Mouse (Mus musculus): ENCODE results near the gene Tcte2.
"Not testable (repeated sequence)": the region's sequence is repeated elsewhere in the genome, so short reads cannot be mapped to it uniquely, and the experiment has no call there.

Tcte2 gene

GRCm38 (mm10) chr17:13687086-13687485 is 74.5 kb downstream of the Tcte2 start:
- intact Hi-C loops (cut with DNase I), result no loop called here

GRCm38 (mm10) chr17:13685621-13686020 is 76.0 kb downstream of the Tcte2 start:
- intact Hi-C loops (cut with DNase I), result no loop called here

GRCm38 (mm10) chr17:13684256-13684655 is 77.4 kb downstream of the Tcte2 start:
- intact Hi-C loops (cut with DNase I), result loop anchor here (5.0 kb wide), 1 partner anchor 78 kb away; the partner anchor contains the start of genes Afdn and Tcte2

- intact Hi-C loops (cut with DNase I), result loop anchor here (5.0 kb wide), 1 partner anchor 79 kb away; the partner anchor contains the start of genes Afdn and Tcte2
Measured at GRCm38 (mm10) chr17:13683411-13684174, 78.0 kb downstream of the Tcte2 start.

- intact Hi-C loops (cut with DNase I), result loop anchor here (5.0 kb wide), 1 partner anchor 79 kb away; the partner anchor contains the start of genes Afdn and Tcte2
Measured at GRCm38 (mm10) chr17:13683027-13683410, 78.6 kb downstream of the Tcte2 start.

GRCm38 (mm10) chr17:13682378-13683026 is 79.1 kb downstream of the Tcte2 start:
- intact Hi-C loops (cut with DNase I), result loop anchor here (5.0 kb wide), 1 partner anchor 80 kb away; the partner anchor contains the start of genes Afdn and Tcte2

- intact Hi-C loops (cut with DNase I), result loop anchor here (5.0 kb wide), 1 partner anchor 81 kb away; the partner anchor contains the start of genes Afdn and Tcte2
Measured at GRCm38 (mm10) chr17:13681686-13682085, 79.9 kb downstream of the Tcte2 start.

GRCm38 (mm10) chr17:13681126-13681525 is 80.5 kb downstream of the Tcte2 start:
- intact Hi-C loops (cut with DNase I), result loop anchor here (5.0 kb wide), 1 partner anchor 81 kb away; the partner anchor contains the start of genes Afdn and Tcte2

GRCm38 (mm10) chr17:13680318-13680717 is 81.3 kb downstream of the Tcte2 start:
- intact Hi-C loops (cut with DNase I), result loop anchor here (5.0 kb wide), 1 partner anchor 82 kb away; the partner anchor contains the start of genes Afdn and Tcte2

- intact Hi-C loops (cut with DNase I), result loop anchor here (5.0 kb wide), 1 partner anchor 83 kb away; the partner anchor contains the start of genes Afdn and Tcte2
Measured at GRCm38 (mm10) chr17:13679725-13680124, 81.9 kb downstream of the Tcte2 start.

- intact Hi-C loops (cut with DNase I), result no loop called here
Measured at GRCm38 (mm10) chr17:13677225-13678148, 84.1 kb downstream of the Tcte2 start.

GRCm38 (mm10) chr17:13676099-13676498 is 85.5 kb downstream of the Tcte2 start:
- intact Hi-C loops (cut with DNase I), result not testable (repeated sequence)

- intact Hi-C loops (cut with DNase I), result no loop called here
Measured at GRCm38 (mm10) chr17:13675630-13676029, 86.0 kb downstream of the Tcte2 start.

GRCm38 (mm10) chr17:13674695-13675306 is 86.8 kb downstream of the Tcte2 start:
- intact Hi-C loops (cut with DNase I), result no loop called here

- intact Hi-C loops (cut with DNase I), result no loop called here
Measured at GRCm38 (mm10) chr17:13671732-13672131, 89.9 kb downstream of the Tcte2 start.

GRCm38 (mm10) chr17:13670227-13670626 is 91.4 kb downstream of the Tcte2 start:
- intact Hi-C loops (cut with DNase I), result no loop called here

- intact Hi-C loops (cut with DNase I), result no loop called here
Measured at GRCm38 (mm10) chr17:13669206-13669605, 92.4 kb downstream of the Tcte2 start.

GRCm38 (mm10) chr17:13668052-13669015 is 93.3 kb downstream of the Tcte2 start:
- intact Hi-C loops (cut with DNase I), result no loop called here

- intact Hi-C loops (cut with DNase I), result no loop called here
Measured at GRCm38 (mm10) chr17:13667006-13667405, 94.6 kb downstream of the Tcte2 start.
